Mouse (Mus musculus) embryonic fibroblast, embryonic 13.5 days (primary cell): ENCODE data around the gene Dcun1d4.

ENCODE experiments used
- CTCF ChIP-seq: IDR thresholded peaks from 2 replicates; pipeline ENCODE4 v1.5.1; 2011; ENCODE audit warnings: mild to moderate bottlenecking, control low read depth, low read length, moderate library complexity, borderline replicate concordance; ENCODE audit not compliant: insufficient read depth
- POLR2A ChIP-seq: IDR thresholded peaks from 2 replicates; pipeline ENCODE4 v1.6.1; 2011; ENCODE audit warnings: low read depth, mild to moderate bottlenecking, control low read depth, low read length, moderate library complexity

DNA sequence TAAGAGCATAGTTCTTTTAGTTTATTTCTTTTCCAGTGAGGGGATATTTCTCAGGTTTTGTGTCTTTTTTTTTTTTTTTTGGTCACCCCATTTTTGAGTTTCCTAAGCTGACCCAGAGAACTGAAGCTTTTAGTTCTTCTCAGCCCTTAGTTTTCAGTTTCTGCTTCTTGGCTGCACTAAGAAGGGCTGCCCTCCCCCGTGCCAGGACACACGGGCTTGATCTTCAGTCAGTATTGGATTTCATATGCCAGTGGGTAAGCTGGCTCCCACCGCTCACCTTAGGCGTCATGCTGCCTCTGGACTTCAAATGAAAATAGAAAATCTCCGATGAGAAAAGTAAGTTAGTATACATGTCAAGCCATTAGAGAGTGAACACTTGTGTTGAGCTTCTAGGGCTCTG lies 71.0 kb downstream of the Dcun1d4 start:
- TF ChIP-seq POLR2A (no peak), CTCF (no peak)
